In genomic region chr16:33055655-33056054, GRCm38 (mm10) we compare ENCODE assay signal across 8 mouse cellular contexts. TPM values are rescaled to one million over a fixed set of nuclear protein-coding genes. Genes with fewer than 3 reads are reported as not detected.
A peak's percentile ranks its signal among the peaks of the same experiment; 100 is the strongest.
DNase-seq lines count a peak whose midpoint lies in the region; ATAC-seq lines count a peak whose summit lies in the region.

No protein-coding gene starts in this region.

- H3K9ac ChIP-seq in intestine, embryonic 14.5 days (ENCODE audit: low read length): peak overlapping the region; percentile 96
- no peak overlapping the region for H3K9ac ChIP-seq in midbrain, embryonic 15.5 days

- no peaks in the 10 kb centered on the region for H3K27me3 ChIP-seq in intestine, embryonic 14.5 days (replicated peaks; ENCODE audit: control insufficient read depth, insufficient read depth, low read length)
- no peaks in the 10 kb centered on the region for H3K27me3 ChIP-seq in midbrain, embryonic 15.5 days (replicated peaks)

- 0 out of 2 replicates have a peak, but pooled peaks have one; percentile 1 for ATAC-seq in intestine, embryonic 14.5 days (replicated peaks; ENCODE audit: low FRiP score, low TSS enrichment, low read depth)
- peak; percentile 57 for ATAC-seq in midbrain, embryonic 15.5 days (replicated peaks)

- H3K4me2 ChIP-seq in intestine, embryonic 14.5 days (ENCODE audit: low read length): peak overlapping the region; percentile 41
- peak overlapping the region; percentile 68 for H3K4me2 ChIP-seq in midbrain, embryonic 15.5 days

- H3K4me3 ChIP-seq in intestine, embryonic 14.5 days (ENCODE audit: low read depth, low read length): peak overlapping the region; percentile 95
- peak overlapping the region; percentile 96 for H3K4me3 ChIP-seq in midbrain, embryonic 15.5 days

- peak; percentile 10 to 27 for DNase-seq in cerebellum, adult 18-20 months
- DNase-seq in cerebellum, postnatal 36 days: no peak
- peak; percentile 14 for DNase-seq in thymus, postnatal 25 days
- no peak for DNase-seq in thymus, postnatal 0 days (ENCODE audit: low spot score)
- peak; percentile 63 for DNase-seq in intestine, embryonic 14.5 days (ENCODE audit: low spot score)
- DNase-seq in spleen, adult 12 weeks (ENCODE audit: low spot score): no peak
- DNase-seq in embryo, embryonic 10 days (ENCODE audit: low spot score): no peak

- 0 out of 2 replicates have a peak overlapping the region, but pooled peaks have one; percentile 87 for H3K27ac ChIP-seq in intestine, embryonic 14.5 days (ENCODE audit: low read depth)
- no peak overlapping the region for H3K27ac ChIP-seq in midbrain, embryonic 15.5 days

- H3K36me3 ChIP-seq in intestine, embryonic 14.5 days (ENCODE audit: control insufficient read depth, insufficient read depth, low read length): peaks cover 30% of the 10 kb centered on the region
- peaks cover 11% of the 10 kb centered on the region for H3K36me3 ChIP-seq in midbrain, embryonic 15.5 days (replicated peaks)

- no peaks in the 10 kb centered on the region for H3K9me3 ChIP-seq in intestine, embryonic 14.5 days (ENCODE audit: control insufficient read depth, low read length)
- H3K9me3 ChIP-seq in midbrain, embryonic 15.5 days: no peaks in the 10 kb centered on the region

- WGBS in intestine, embryonic 14.5 days: 18% methylated on average over 10 of the region's 10 CpGs
- 21% methylated on average over 10 of the region's 10 CpGs for WGBS in midbrain, embryonic 15.5 days

- H3K4me1 ChIP-seq in intestine, embryonic 14.5 days (replicated peaks; ENCODE audit: control insufficient read depth, insufficient read depth, low read length): peaks cover 12% of the 10 kb centered on the region; the same call in 1 of the 2 replicates
- peaks cover 28% of the 10 kb centered on the region for H3K4me1 ChIP-seq in midbrain, embryonic 15.5 days

RNA-seq across cellular contexts. Expression of gene Iqcg, which starts 0.4 kb away (rescaled TPM):
- polyA plus RNA-seq in thymus, postnatal 0 days (2015; fragmentation: Nextera tagmentation; extraction: Ambion mirVana): 1.4 and 1.6 TPM in 2 replicates
- polyA plus RNA-seq in intestine, embryonic 14.5 days (2014; fragmentation: Nextera tagmentation; extraction: Ambion mirVana): 1.2 and 2.8 TPM in 2 replicates
- polyA plus RNA-seq in midbrain, embryonic 15.5 days (2015; fragmentation: Nextera tagmentation; extraction: Ambion mirVana): 6.4 and 7.1 TPM in 2 replicates

RNA-seq across cellular contexts. Expression of gene Rpl35a, which starts 0.6 kb away (rescaled TPM):
- polyA plus RNA-seq in thymus, postnatal 0 days (2015; fragmentation: Nextera tagmentation; extraction: Ambion mirVana): 1,296 and 1,346 TPM in 2 replicates
- polyA plus RNA-seq in intestine, embryonic 14.5 days (2014; fragmentation: Nextera tagmentation; extraction: Ambion mirVana): 1,142 and 1,206 TPM in 2 replicates
- polyA plus RNA-seq in midbrain, embryonic 15.5 days (2015; fragmentation: Nextera tagmentation; extraction: Ambion mirVana): 404 and 412 TPM in 2 replicates

RNA-seq across cellular contexts. Expression of gene Lmln, which starts 6.7 kb away (rescaled TPM):
- 0.76 and 0.88 TPM in 2 replicates for polyA plus RNA-seq in thymus, postnatal 0 days (2015; fragmentation: Nextera tagmentation; extraction: Ambion mirVana)
- 3.3 and 4.1 TPM in 2 replicates for polyA plus RNA-seq in intestine, embryonic 14.5 days (2014; fragmentation: Nextera tagmentation; extraction: Ambion mirVana)
- polyA plus RNA-seq in midbrain, embryonic 15.5 days (2015; fragmentation: Nextera tagmentation; extraction: Ambion mirVana): 5.1 and 6.6 TPM in 2 replicates

Comparison
In these comparisons a context has a peak if more than half of its experiments do, and no peak if none do; other contexts are left out.
1. DNase-seq: peak in cerebellum, adult 18-20 months (2 of 2), thymus, postnatal 25 days (single experiment) and intestine, embryonic 14.5 days (single experiment); none in cerebellum, postnatal 36 days (0 of 2), thymus, postnatal 0 days (single experiment), spleen, adult 12 weeks (single experiment) and embryo, embryonic 10 days (single experiment).